Mouse (Mus musculus) ovary, adult 2 months (tissue): ENCODE results near the gene Ccdc65. TPM values are rescaled to one million over a fixed set of nuclear protein-coding genes. Genes with fewer than 3 reads are reported as not detected.

Experiments
- polyA plus RNA-seq: library from polyadenylated mRNA; depleted of rRNA; stranded (reverse); fragments of >200 nt; gene quantifications from 2 replicates; pipeline ENCODE4 v1.2.3, GENCODE M21; 2012; rRNA removed

Gene Ccdc65
- 6.3 and 7.8 TPM in 2 replicates for polyA plus RNA-seq

DNA sequence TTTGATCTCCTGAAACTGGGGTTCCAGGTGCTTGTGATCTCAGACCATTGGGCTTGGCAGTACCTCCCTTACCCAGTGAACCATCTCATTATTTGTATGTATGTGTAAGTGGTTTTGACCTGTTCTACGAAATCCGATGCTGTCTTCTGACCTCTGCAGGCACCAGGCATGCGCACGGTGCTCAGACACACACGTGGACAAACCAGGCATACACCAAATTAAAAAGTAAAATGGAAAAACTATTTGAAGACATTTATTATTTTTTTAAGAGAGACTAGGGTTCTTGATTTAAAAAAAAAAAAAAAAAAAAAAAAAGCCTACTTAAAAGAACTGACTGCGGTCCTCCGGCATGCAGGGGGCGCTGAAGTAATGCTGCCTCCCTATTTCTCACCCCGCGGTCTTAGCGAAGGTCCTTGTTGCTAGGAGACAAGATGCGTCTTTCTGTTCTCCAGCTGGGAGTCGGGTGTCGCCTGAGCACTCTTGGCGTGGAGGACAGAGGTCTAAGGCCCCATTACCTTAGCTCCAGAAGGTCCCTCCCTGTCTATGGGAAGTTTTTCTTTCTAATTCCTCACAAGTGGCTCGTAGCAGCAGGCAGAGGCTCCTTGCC is at the start of gene Ccdc65:
TSS of gene Ccdc65 (plus strand) at position 442 of the 607 bp plus-strand sequence.

GRCm38 (mm10) chr15:98662567-98663545 is 45.2 kb upstream of the Ccdc65 start, which contains the start of gene Ddx23:
Gene Ddx23, minus strand, starts transcription at chr15:98662894.

GRCm38 (mm10) chr15:98676940-98677728 is 30.9 kb upstream of the Ccdc65 start, which contains the start of gene Rnd1:
Gene Rnd1, minus strand, starts transcription at chr15:98677461.

DNA sequence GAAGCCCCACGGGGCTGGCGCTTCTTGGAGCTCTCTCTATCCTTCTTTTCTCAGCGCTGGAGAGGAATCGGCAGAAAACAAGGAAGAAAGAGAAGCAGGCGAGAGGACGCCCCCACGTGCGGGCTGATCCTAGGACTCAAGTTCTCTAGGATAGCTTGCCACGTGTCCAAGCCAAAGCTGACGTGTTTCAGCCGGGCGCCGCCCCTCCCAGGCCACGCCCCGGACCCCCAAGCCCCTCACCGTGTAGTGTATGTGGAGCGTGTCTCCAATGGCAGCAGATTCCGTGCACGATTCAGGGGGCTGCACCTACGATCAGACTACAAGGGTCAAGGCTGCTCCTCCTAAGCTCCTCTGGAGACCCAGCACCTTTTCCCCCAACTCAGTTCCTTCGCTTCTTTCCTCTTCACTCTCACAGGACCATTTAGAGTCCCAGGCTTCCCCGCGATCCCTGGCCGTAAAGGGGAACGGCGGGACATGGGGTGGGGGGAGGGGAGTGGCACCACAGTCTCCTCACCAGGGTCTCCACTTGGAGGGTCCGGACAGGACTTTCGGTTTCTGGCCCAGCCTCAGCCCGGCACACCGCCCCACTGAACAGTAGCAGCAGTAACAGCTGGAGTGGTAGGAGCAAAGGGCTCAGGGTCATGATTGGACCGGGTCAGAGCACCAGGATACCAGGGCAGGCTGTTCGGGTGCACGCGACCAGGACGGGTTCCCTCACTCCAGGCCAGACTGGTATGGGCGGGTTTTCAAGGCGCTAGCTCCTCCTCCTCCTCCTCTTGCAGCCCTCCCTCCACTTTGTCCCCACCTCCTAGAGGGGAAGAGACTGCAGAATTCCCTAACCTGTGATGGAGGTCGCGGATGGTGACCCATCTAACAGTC is 19.7 kb downstream of the Ccdc65 start, which contains the start of gene Fkbp11:
TSS of gene Fkbp11 (minus strand) at position 756 of the 879 bp plus-strand sequence.

DNA sequence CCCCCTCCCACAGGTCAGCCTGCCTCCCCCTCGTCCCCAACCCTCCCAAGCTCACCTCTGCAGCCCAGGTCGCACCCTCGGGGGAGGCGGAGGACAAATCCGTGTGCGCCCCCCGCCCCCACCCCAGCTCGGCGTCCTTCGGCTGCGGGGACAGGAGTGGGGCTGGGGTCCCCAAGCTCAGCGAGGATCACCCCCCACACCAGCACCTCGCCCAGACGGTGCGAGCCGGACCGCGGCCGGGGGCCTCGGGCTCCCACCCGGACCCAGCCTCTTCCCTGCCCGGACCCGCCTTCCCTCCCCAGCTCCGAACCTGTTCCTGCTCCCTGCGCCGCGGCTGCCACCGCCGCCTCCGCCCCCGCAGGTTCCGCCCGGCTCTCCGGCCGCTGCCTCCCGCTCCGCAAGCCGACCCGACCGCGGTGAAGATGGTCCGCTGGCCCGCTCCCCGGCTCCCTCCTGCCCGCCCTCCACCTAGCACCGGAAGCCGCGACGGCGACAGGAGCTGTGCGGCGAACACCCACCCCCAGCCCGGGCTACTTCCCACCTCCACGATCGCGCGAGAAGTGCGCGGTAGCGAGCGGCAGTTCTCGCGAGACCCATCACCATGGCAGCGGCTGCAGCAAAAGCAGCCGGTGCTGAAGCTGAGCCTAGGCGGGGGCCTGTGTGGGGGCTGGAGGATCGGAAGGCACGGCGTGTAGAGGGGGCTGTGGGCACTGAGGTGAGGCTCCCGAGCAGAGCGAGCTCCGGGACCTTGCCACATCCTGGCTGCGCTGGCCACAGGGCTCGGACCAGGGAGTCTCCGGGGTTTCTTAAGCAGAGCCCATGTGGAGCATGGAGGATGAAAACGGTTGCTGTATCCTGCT is 54.9 kb downstream of the Ccdc65 start, which contains the start of gene Arf3:
TSS of gene Arf3 (minus strand) at position 545 of the 860 bp plus-strand sequence.

Other genes with a start within 250 kb of the Ccdc65 start
- gene OR5BS1P, start 238.3 kb upstream of the Ccdc65 start, polyA plus RNA-seq = not detected in 2 replicates
- not detected in 2 replicates for gene Lalba, start 225.5 kb upstream of the Ccdc65 start, polyA plus RNA-seq
- gene Olfr279, start 215.8 kb upstream of the Ccdc65 start, polyA plus RNA-seq = not detected in 2 replicates
- gene Kansl2, start 173.9 kb upstream of the Ccdc65 start, polyA plus RNA-seq = 40.8 and 48.7 TPM in 2 replicates
- 14.3 and 16.6 TPM in 2 replicates for gene Ccnt1, start 137.3 kb upstream of the Ccdc65 start, polyA plus RNA-seq
- 0.99 TPM in 1 of 2 replicates, not detected in the other for gene 4930415O20Rik, start 137.2 kb upstream of the Ccdc65 start, polyA plus RNA-seq
- 92.3 and 95.3 TPM in 2 replicates for gene Adcy6, start 98.1 kb upstream of the Ccdc65 start, polyA plus RNA-seq
- gene Cacnb3, start 77.4 kb upstream of the Ccdc65 start, polyA plus RNA-seq = 122 and 125 TPM in 2 replicates
- gene Ddx23, start 45.3 kb upstream of the Ccdc65 start, polyA plus RNA-seq = 36.2 and 37.9 TPM in 2 replicates
- gene Rnd1, start 30.7 kb upstream of the Ccdc65 start, polyA plus RNA-seq = 2.1 and 2.6 TPM in 2 replicates
- 28.3 and 37.1 TPM in 2 replicates for gene Fkbp11, start 20.0 kb downstream of the Ccdc65 start, polyA plus RNA-seq
- gene Arf3, start 55.0 kb downstream of the Ccdc65 start, polyA plus RNA-seq = 143 and 148 TPM in 2 replicates
- gene Wnt10b, start 69.9 kb downstream of the Ccdc65 start, polyA plus RNA-seq = 104 and 226 TPM in 2 replicates
- gene Wnt1, start 81.7 kb downstream of the Ccdc65 start, polyA plus RNA-seq = 0.14 and 0.35 TPM in 2 replicates
- gene Ddn, start 101.3 kb downstream of the Ccdc65 start, polyA plus RNA-seq = 0.07 TPM in 1 of 2 replicates, not detected in the other
- 51.7 and 70.0 TPM in 2 replicates for gene Prkag1, start 123.3 kb downstream of the Ccdc65 start, polyA plus RNA-seq
- gene Kmt2d, start 163.0 kb downstream of the Ccdc65 start, polyA plus RNA-seq = 33.6 and 36.2 TPM in 2 replicates
- gene Rhebl1, start 186.3 kb downstream of the Ccdc65 start, polyA plus RNA-seq = 5.6 and 7.7 TPM in 2 replicates
- 31.3 and 36.8 TPM in 2 replicates for gene Dhh, start 190.3 kb downstream of the Ccdc65 start, polyA plus RNA-seq
- 185 and 201 TPM in 2 replicates for gene Lmbr1l, start 210.0 kb downstream of the Ccdc65 start, polyA plus RNA-seq
- 2,787 and 3,874 TPM in 2 replicates for gene Tuba1b, start 226.4 kb downstream of the Ccdc65 start, polyA plus RNA-seq
- 283 and 558 TPM in 2 replicates for gene Gm49450, start 245.3 kb downstream of the Ccdc65 start, polyA plus RNA-seq
- gene Tuba1a, start 245.5 kb downstream of the Ccdc65 start, polyA plus RNA-seq = 629 and 682 TPM in 2 replicates